Mouse (Mus musculus) forebrain, embryonic 15.5 days (tissue): ENCODE data around the gene Clstn1. TPM values are rescaled to one million over a fixed set of nuclear protein-coding genes. Genes with fewer than 3 reads are reported as not detected.
"Not testable (repeated sequence)": the region's sequence is repeated elsewhere in the genome, so short reads cannot be mapped to it uniquely, and the experiment has no call there.

Experiments used
- ATAC-seq: fragments of 200-750 bp; cut with Nextera tagmentation; replicated peaks from 2 replicates; pipeline ENCODE4 v1.8.0; 2017; ENCODE audit warnings: mild to moderate bottlenecking, moderate TSS enrichment, moderate library complexity
- H3K27ac ChIP-seq: fragments of 300-500 bp; sonication (generic); replicated peaks from 2 replicates; pipeline ENCODE4 v1.5.1; 2015; ENCODE audit warnings: mild to moderate bottlenecking, inconsistent platforms
- H3K27me3 ChIP-seq: fragments of 300-500 bp; sonication (generic); 2 replicates; pipeline ENCODE4 v1.6.1; 2015; ENCODE audit warnings: inconsistent platforms
- H3K36me3 ChIP-seq: fragments of 300-500 bp; sonication (generic); 2 replicates; pipeline ENCODE4 v1.6.1; 2015; ENCODE audit warnings: mild to moderate bottlenecking, inconsistent platforms
- H3K4me1 ChIP-seq: fragments of 300-500 bp; sonication (generic); 2 replicates; pipeline ENCODE4 v1.6.1; 2015; ENCODE audit warnings: inconsistent platforms
- H3K4me2 ChIP-seq: fragments of 300-500 bp; sonication (generic); replicated peaks from 2 replicates; pipeline ENCODE4 v1.6.1; 2015; ENCODE audit warnings: mild to moderate bottlenecking, inconsistent platforms
- H3K4me3 ChIP-seq: fragments of 300-500 bp; sonication (generic); 2 replicates; pipeline ENCODE4 v1.5.1; 2015; ENCODE audit warnings: mild to moderate bottlenecking, inconsistent platforms
- H3K9ac ChIP-seq: fragments of 300-500 bp; sonication (generic); replicated peaks from 2 replicates; pipeline ENCODE4 v1.6.1; 2015; ENCODE audit warnings: mild to moderate bottlenecking, inconsistent platforms
- H3K9me3 ChIP-seq: fragments of 300-500 bp; sonication (generic); 2 replicates; pipeline ENCODE4 v1.6.1; 2016; ENCODE audit warnings: inconsistent platforms
- WGBS: fragments of 180-500 bp; shearing (Covaris S2); methylation state at CpG from one replicate; pipeline ENCODE4 v1.1.7; 2015; ENCODE audit warnings: mixed read lengths; 5-methylcytosine and 5-hydroxymethylcytosine counted together
- polyA plus RNA-seq: library from polyadenylated mRNA; unstranded; fragments of >200 nt; fragmentation: Nextera tagmentation; extraction: Ambion mirVana; gene quantifications from 2 replicates; pipeline ENCODE4 v1.2.1, GENCODE M21; 2015

Clstn1 gene
- polyA plus RNA-seq, 1 experiment from 2014 or later, result 111 TPM

GRCm38 (mm10) chr4:149606056-149606455 lies 19.8 kb downstream of the Clstn1 start:
- Histone ChIP-seq H3K4me1 (peaks cover 36% of the 10 kb centered on the region), H3K4me2 (no peak overlapping the region), H3K36me3 (no peaks in the 10 kb centered on the region), H3K27me3 (no peaks in the 10 kb centered on the region), H3K9me3 (no peaks in the 10 kb centered on the region), H3K9ac (no peak overlapping the region), H3K27ac (no peak overlapping the region), H3K4me3 (no peak overlapping the region)
- ATAC-seq, result no peak
- 74% methylated on average over 18 of the region's 18 CpGs for WGBS

GRCm38 (mm10) chr4:149606766-149607358 lies 20.6 kb downstream of the Clstn1 start:
- H3K9me3 ChIP-seq, result no peaks in the 10 kb centered on the region
- H3K9ac ChIP-seq, result no peak overlapping the region
- H3K4me3 ChIP-seq, result no peak overlapping the region
- peaks cover 32% of the 10 kb centered on the region for H3K4me1 ChIP-seq
- WGBS, result 58% methylated on average over 15 of the region's 15 CpGs
- H3K36me3 ChIP-seq, result no peaks in the 10 kb centered on the region
- ATAC-seq, result no peak
- H3K27me3 ChIP-seq, result no peaks in the 10 kb centered on the region
- no peak overlapping the region for H3K4me2 ChIP-seq
- no peak overlapping the region for H3K27ac ChIP-seq

- Histone ChIP-seq H3K4me1 (peaks cover 32% of the 10 kb centered on the region), H3K27ac (no peak overlapping the region), H3K4me2 (no peak overlapping the region), H3K27me3 (no peaks in the 10 kb centered on the region), H3K4me3 (no peak overlapping the region), H3K9ac (no peak overlapping the region), H3K36me3 (no peaks in the 10 kb centered on the region), H3K9me3 (no peaks in the 10 kb centered on the region)
- no peak for ATAC-seq
- WGBS, result 63% methylated on average over 20 of the region's 20 CpGs
Observed at GRCm38 (mm10) chr4:149607591-149608308, 21.5 kb downstream of the Clstn1 start.

GRCm38 (mm10) chr4:149608309-149608638 lies 22.0 kb downstream of the Clstn1 start:
- no peak for ATAC-seq
- H3K27ac ChIP-seq, result peak overlapping the region; percentile 64; the same call in 1 of the 2 replicates

GRCm38 (mm10) chr4:149609256-149610025 lies 23.2 kb downstream of the Clstn1 start:
- Histone ChIP-seq H3K4me3 (no peak overlapping the region), H3K27ac (peak overlapping the region; percentile 64), H3K9me3 (no peaks in the 10 kb centered on the region), H3K9ac (no peak overlapping the region), H3K4me2 (no peak overlapping the region), H3K36me3 (no peaks in the 10 kb centered on the region), H3K27me3 (no peaks in the 10 kb centered on the region), H3K4me1 (peaks cover 32% of the 10 kb centered on the region)
- 32% methylated on average over 8 of the region's 8 CpGs for WGBS
- peak; percentile 55; the same call in 1 of the 2 replicates for ATAC-seq

More at GRCm38 (mm10) chr4:149608309-149608638, 22.0 kb downstream of the Clstn1 start:
- peaks cover 32% of the 10 kb centered on the region for H3K4me1 ChIP-seq
- 90% methylated on average over 6 of the region's 6 CpGs for WGBS
- no peak overlapping the region for H3K9ac ChIP-seq
- no peaks in the 10 kb centered on the region for H3K36me3 ChIP-seq
- H3K4me2 ChIP-seq, result no peak overlapping the region
- no peak overlapping the region for H3K4me3 ChIP-seq
- H3K27me3 ChIP-seq, result no peaks in the 10 kb centered on the region
- no peaks in the 10 kb centered on the region for H3K9me3 ChIP-seq

- 52% methylated on average over 10 of the region's 10 CpGs for WGBS
- Histone ChIP-seq H3K27me3 (no peaks in the 10 kb centered on the region), H3K4me3 (no peak overlapping the region)
Observed at GRCm38 (mm10) chr4:149611376-149612044, 25.2 kb downstream of the Clstn1 start.

GRCm38 (mm10) chr4:149613497-149613896 lies 27.2 kb downstream of the Clstn1 start:
- Histone ChIP-seq H3K4me1 (peaks cover 13% of the 10 kb centered on the region), H3K36me3 (peaks cover 16% of the 10 kb centered on the region; the same call in 1 of the 2 replicates)
- ATAC-seq, H3K4me3 ChIP-seq, H3K27me3 ChIP-seq, H3K9ac ChIP-seq, H3K9me3 ChIP-seq, H3K27ac ChIP-seq, H3K4me2 ChIP-seq: not testable (repeated sequence)
- WGBS, result 77% methylated on average over 6 of the region's 6 CpGs

More at GRCm38 (mm10) chr4:149611376-149612044, 25.2 kb downstream of the Clstn1 start:
- ATAC-seq, result no peak
- Histone ChIP-seq H3K9ac (no peak overlapping the region), H3K4me2 (no peak overlapping the region), H3K9me3 (no peaks in the 10 kb centered on the region), H3K27ac (no peak overlapping the region), H3K36me3 (peaks cover 14% of the 10 kb centered on the region; the same call in 1 of the 2 replicates), H3K4me1 (peaks cover 30% of the 10 kb centered on the region)

GRCm38 (mm10) chr4:149614869-149615268 lies 28.6 kb downstream of the Clstn1 start:
- no peak overlapping the region for H3K27ac ChIP-seq
- H3K27me3 ChIP-seq, result no peaks in the 10 kb centered on the region
- no peak overlapping the region for H3K9ac ChIP-seq
- 96% methylated on average over 3 of the region's 3 CpGs for WGBS
- H3K9me3 ChIP-seq, result no peaks in the 10 kb centered on the region
- no peaks in the 10 kb centered on the region for H3K4me1 ChIP-seq
- no peak overlapping the region for H3K4me3 ChIP-seq
- H3K4me2 ChIP-seq, result no peak overlapping the region
- peaks cover 18% of the 10 kb centered on the region; the same call in 1 of the 2 replicates for H3K36me3 ChIP-seq
- ATAC-seq, result no peak

- 91% methylated on average over 3 of the region's 3 CpGs for WGBS
- not testable (repeated sequence) for H3K4me1 ChIP-seq, ATAC-seq
Observed at GRCm38 (mm10) chr4:149616999-149617398, 30.7 kb downstream of the Clstn1 start.

GRCm38 (mm10) chr4:149619988-149620387 lies 33.7 kb downstream of the Clstn1 start:
- ATAC-seq, result no peak
- Histone ChIP-seq H3K4me1 (peaks cover 7% of the 10 kb centered on the region; the same call in 1 of the 2 replicates), H3K4me2 (no peak overlapping the region), H3K4me3 (no peak overlapping the region), H3K9ac (no peak overlapping the region), H3K27me3 (no peaks in the 10 kb centered on the region), H3K27ac (no peak overlapping the region), H3K9me3 (no peaks in the 10 kb centered on the region), H3K36me3 (peaks cover 13% of the 10 kb centered on the region; the same call in 1 of the 2 replicates)
- WGBS, result 23% methylated on average over 8 of the region's 8 CpGs

More at GRCm38 (mm10) chr4:149616999-149617398, 30.7 kb downstream of the Clstn1 start:
- H3K4me2 ChIP-seq, H3K9me3 ChIP-seq, H3K9ac ChIP-seq, H3K27me3 ChIP-seq, H3K4me3 ChIP-seq, H3K27ac ChIP-seq: not testable (repeated sequence)
- H3K36me3 ChIP-seq, result peaks cover 18% of the 10 kb centered on the region; the same call in 1 of the 2 replicates

- H3K9ac ChIP-seq, result no peak overlapping the region
- no peaks in the 10 kb centered on the region for H3K27me3 ChIP-seq
- H3K4me1 ChIP-seq, result peaks cover 12% of the 10 kb centered on the region
- H3K4me3 ChIP-seq, result no peak overlapping the region
- ATAC-seq, result no peak
- 37% methylated on average over 4 of the region's 4 CpGs for WGBS
- H3K36me3 ChIP-seq, result peaks cover 6% of the 10 kb centered on the region; the same call in 1 of the 2 replicates
- H3K9me3 ChIP-seq, result no peaks in the 10 kb centered on the region
- H3K4me2 ChIP-seq, result no peak overlapping the region
- H3K27ac ChIP-seq, result no peak overlapping the region
Observed at GRCm38 (mm10) chr4:149621286-149621685, 35.0 kb downstream of the Clstn1 start.
